Mouse (Mus musculus) neutrophil, adult 5-6 weeks (primary cell): ENCODE results near the gene Kmt2d. TPM values are rescaled to one million over a fixed set of nuclear protein-coding genes. Genes with fewer than 3 reads are reported as not detected.
A peak's percentile ranks its signal among the peaks of the same experiment; 100 is the strongest.
"Not testable (repeated sequence)": the region's sequence is repeated elsewhere in the genome, so short reads cannot be mapped to it uniquely, and the experiment has no call there.

ENCODE experiments used
- ATAC-seq: fragments of 151-379, 151-347 bp; 2 replicates; pipeline ENCODE4 v1.8.0; 2017; ENCODE audit warnings: mild to moderate bottlenecking, moderate TSS enrichment; ENCODE audit not compliant: insufficient number of reproducible peaks, poor library complexity, low FRiP score, severe bottlenecking; ENCODE audit errors: extremely low read depth
- total RNA-seq: library from RNA; stranded (forward); fragments of 200-1000 nt; gene quantifications from 2 replicates; pipeline ENCODE4 v1.2.3, GENCODE M21; 2017

Kmt2d gene
- 95.0 and 109 TPM in 2 replicates for total RNA-seq

GRCm38 (mm10) chr15:98871070-98871915 lies at the start of gene Kmt2d:
TSS of gene Kmt2d (minus strand) at chr15:98871204.
- no peak for ATAC-seq

DNA sequence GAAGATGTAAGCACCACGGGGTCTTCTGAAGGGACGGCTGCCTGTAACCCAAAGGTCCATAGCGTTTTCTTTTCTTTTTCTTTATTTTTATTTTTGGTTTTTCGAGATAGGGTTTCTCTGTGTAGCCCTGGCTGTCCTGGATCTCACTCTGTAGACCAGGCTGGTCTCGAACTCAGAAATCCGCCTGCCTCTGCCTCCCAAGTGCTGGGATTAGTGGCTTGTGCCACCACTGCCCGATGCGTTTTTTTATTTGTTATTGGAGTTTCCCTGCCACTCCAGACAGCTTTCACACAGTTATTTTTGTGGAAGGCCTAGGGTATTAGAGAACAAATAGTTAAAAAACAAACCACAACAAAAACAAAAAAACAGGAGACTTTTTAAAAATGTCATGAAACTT lies 47.5 kb upstream of the Kmt2d start:
- ATAC-seq: not testable (repeated sequence)

GRCm38 (mm10) chr15:98917538-98918498 lies 46.8 kb upstream of the Kmt2d start, which contains the start of gene Lmbr1l:
TSS of gene Lmbr1l (minus strand) at chr15:98918231.
- ATAC-seq: peak; percentile 97

DNA sequence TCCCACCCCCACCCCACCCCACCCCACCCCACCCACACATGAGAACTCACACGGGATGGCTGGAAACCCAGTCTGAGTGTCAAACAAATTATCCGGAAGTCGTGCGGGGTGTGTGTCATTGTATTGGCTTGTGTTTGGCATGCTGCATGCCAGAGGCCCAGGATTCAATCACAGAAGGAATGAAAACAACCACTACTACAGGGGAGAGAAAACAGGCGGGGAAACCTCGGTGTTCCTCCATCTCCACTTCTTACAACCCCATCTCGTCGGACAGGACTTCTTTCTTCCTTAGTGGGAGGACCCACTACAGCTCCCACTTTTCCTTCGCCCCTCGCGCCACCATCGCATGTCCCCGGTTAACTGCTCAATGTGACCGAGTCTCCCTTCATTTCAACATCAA lies 46.1 kb upstream of the Kmt2d start:
- no peak for ATAC-seq

DNA sequence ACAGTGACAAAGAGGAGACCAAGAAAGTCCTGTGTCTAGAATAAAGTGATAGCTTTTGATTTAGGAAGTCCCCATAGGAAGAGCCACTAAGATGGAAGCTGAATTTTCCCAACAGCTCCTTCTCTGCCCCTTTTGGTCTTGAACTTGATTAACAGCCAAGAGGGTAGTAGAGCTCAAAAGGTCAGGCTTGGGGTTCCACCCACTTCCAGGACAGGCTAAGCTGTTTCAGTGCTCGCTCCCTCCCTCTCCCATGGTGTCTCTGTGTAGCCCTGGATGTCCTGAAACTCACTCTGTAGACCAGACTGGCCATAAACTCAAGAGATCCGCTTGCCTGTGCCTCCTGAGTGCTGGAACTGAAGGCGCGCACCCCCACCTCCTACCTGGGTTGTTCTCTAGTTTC lies 45.0 kb upstream of the Kmt2d start:
- ATAC-seq: no peak

- no peak for ATAC-seq
These were observed 43.9 kb upstream of the Kmt2d start for GRCm38 (mm10) chr15:98914903-98915302.

GRCm38 (mm10) chr15:98904692-98905091 lies 33.7 kb upstream of the Kmt2d start:
- ATAC-seq: 0 out of 2 replicates have a peak, but pooled peaks have one; percentile 14

- no peak for ATAC-seq
These were observed 31.6 kb upstream of the Kmt2d start for GRCm38 (mm10) chr15:98902600-98902999.

GRCm38 (mm10) chr15:98901530-98901929 lies 30.5 kb upstream of the Kmt2d start:
- ATAC-seq: no peak

DNA sequence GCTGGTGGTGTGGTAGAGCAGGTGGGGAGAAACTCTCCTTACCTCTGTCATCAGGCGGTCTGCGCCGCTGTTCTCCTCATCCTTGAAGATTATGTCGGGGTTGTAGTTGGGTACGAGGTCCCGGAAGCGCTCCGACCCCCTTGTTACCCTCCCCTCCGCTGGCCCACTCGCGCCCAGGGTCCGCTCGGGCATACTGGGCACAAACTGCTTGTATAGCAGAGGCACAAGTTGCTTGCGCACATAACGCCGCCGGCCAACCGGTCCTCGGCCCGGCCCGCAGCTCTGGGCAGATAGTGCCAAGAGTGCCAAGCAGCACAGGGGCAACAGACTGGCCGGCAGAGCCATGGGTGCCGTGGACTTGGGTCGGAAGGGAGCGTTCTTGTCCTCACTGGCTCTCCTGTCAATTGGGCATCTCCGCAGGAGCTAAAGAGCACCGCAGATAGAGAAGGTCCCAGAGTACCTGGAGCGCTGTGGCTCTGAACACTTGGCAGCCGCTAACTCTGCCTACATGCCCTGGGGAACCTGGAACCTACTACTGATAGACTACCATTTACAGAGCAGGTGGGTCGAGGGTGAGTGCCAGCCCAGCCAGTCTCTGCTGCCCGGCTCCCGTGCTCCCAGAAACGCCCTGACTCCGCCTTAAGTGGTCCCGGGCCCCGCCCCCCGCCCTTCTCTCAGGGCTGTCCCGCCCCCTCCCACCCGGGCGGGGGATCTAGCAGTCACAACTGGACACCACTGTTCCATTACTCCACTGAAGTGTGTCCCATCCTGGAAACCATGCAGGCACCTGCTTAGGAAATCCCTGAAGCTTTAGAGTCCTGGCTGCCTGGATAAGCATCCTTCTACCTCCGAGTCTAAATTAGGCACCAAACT lies 27.2 kb upstream of the Kmt2d start, which contains the start of gene Dhh:
Gene Dhh (minus strand): TSS at position 613 of the 873 bp plus-strand sequence.
- no peak for ATAC-seq

- ATAC-seq: no peak
These were observed 26.5 kb upstream of the Kmt2d start for GRCm38 (mm10) chr15:98897495-98897894.

DNA sequence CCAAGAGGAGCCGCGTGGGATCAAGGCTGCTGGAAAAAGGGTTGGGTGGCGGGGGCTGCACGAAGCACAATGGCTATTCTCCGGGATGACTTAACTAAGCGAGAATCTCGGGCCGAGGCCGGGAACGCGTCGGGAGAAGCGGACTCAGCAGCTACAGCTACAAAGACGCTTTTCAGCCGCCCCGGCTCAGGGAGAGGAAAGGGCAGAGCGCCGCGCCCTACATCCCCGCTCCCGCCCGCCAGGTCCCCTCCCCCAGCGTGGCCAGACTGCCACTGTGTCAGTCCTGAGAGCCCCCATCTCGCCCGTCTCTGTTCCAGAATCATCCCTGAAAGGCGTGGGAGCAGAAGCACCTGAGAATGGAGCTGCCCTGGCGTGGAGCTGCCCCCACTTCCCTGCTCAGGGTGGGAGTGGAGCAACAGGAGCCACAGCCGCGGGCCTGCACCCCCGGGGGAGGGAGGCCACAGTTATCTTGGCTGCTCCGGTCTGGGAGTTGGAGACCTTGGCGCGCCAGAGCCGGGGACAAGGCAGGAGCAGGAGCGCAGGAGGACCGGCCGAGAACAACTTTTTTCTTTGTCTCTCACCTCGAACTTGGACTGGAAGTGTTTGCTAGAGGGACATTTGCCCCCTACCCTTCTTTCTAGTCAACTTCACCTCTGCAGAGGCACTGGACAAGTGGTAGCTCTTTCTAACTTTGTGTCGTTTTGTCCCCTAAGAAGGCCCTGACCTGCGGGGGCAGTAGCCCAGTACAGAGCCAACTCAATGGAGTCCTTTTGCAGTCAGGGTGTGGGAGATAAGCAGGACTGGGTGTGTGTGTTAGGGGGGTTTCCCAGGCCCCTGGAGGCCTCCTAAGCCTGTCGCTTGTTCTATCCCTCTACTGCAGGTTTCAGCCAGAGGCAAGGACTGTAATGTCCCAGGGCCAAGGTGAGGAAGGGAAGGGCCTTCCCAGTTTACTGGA lies 24.9 kb upstream of the Kmt2d start:
- ATAC-seq: no peak

DNA sequence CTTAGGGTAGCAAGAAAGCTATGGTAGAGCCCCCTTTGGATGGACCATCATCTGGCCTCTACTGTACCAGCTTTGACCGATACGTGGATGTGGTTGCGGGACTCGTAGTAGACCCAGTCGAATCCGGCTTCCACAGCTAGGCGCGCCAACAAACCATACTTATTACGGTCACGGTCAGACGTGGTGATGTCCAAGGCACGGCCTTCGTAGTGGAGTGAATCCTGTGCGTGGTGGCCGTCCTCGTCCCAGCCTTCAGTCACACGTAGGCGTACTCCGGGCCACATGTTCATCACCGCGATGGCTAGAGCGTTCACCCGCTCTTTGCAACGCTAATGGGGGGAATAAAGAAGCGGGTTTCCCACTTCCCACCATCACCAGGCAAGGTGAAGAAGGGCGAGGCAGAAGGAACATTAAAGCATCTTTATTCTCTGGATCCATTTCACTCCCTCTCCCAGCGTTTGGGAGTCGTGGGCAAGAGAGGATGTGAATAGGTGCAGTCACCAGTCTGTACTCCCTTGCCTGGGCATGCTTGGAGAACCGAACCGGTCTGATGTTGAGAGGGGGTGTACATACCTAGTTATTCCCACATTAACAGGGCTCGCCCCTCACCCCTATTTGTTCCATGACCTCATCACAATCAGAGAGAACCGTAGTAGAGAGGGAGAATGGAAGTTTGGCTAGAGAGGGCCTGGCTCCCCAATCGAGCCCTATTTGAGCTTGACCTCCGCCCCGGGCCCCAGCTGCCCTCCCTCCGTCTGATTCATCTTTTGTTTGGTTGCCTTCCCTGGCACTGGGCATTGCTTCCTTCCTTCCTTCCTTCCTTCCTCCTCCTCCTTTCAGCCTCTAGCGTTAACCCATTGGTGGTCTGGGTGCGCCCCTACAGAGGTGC lies 24.0 kb upstream of the Kmt2d start:
- no peak for ATAC-seq

DNA sequence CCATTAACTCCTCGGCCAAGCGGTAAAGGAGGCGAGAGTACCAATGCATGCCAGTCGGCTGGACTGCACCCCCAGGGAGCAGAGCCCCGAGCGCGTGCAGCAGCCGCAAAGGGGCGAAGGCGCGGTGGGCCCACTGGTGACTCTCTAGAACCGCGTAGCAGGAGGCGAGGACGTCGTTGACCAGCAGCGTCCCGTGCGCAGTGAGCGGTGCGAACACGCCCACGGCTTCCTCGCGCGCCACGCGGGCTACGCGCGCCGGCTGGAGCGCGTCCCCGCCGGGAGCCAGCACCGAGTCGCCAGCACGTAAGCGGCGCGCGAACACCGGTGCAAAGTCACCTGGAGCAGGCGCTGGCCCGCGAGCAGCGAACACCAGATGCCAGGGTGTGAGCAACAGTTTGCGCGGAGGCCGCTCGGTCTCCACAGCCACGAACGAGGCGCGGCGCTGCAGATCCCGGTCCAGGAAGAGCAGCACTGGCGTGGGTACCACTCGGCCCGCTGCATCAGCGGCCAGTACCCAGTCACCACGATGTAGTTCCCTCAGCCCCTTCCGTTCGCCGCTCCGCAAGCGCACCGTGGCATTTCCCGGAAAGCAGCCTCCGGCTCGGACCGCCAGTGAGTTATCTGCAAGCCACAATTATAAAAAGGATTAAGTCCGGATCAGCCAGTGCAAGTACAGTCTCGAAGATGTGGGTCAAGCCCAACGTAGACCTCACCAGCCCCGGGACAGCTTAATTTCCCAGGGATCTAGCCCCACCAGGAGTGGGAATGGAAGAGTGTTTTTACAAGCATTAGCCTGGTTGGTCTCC lies 23.1 kb upstream of the Kmt2d start, which contains the start of gene Rhebl1:
Gene Rhebl1 (minus strand): TSS at position 601 of the 806 bp plus-strand sequence.
- ATAC-seq: peak; percentile 13; the same call in 1 of the 2 replicates

GRCm38 (mm10) chr15:98893036-98893435 lies 22.0 kb upstream of the Kmt2d start:
- no peak for ATAC-seq
